Mouse (Mus musculus) spleen, postnatal 36 days (tissue): ENCODE measurements at regions not wholly inside any gene's neighbourhood (a gene's known extent, or its start where the extent isn't known, plus 50 kb on each side); places are given as distances from the start of the nearest gene placed in this dataset.

Experiments
- DNase-seq, 2 experiments: peaks; one replicate each; pipeline ENCODE4 v3.0.0; 2022; ENCODE audit warnings: low spot score in 2 of 2, mixed read lengths in 1 of 2

- DNase-seq = no peak
These were observed 568.5 kb downstream of the Btbd3 start for GRCm38 (mm10) chr2:138824873-138825272.

DNA sequence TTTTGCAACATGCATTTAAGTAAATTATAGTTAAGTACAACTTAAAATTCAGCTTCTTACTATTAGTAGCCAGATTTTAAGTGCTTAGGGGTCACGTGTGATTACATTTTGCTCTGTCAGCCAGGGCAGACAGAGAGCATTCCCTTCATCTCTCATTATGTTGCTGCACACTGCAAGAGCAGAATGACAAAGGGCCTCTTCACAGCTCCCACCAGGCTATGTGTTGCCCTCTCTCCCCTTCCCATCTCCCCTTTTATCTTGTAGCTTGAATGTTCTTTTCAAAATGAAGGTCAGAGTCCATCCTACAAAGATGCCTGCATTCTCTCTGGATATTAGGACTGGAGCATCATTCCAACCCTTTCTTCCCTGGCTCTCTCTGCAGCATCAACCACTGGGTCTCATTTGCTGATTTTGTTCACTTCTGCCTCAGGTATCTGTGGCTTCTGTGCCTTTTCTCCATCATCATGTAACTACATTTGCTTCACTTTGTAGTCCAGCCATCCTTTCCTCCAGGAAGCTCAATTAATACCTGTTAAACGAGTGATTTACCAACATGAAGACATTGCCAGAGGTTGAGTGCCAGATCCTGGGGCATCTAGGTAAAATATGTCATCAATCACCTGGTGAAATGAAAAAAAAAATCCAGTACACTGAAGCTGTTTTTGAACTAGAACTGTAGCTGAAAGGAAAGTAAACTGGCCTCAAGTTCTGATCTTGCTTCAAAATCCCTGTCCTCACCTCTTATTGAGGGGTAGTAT lies 571.6 kb downstream of the Btbd3 start:
- DNase-seq = no peak

DNA sequence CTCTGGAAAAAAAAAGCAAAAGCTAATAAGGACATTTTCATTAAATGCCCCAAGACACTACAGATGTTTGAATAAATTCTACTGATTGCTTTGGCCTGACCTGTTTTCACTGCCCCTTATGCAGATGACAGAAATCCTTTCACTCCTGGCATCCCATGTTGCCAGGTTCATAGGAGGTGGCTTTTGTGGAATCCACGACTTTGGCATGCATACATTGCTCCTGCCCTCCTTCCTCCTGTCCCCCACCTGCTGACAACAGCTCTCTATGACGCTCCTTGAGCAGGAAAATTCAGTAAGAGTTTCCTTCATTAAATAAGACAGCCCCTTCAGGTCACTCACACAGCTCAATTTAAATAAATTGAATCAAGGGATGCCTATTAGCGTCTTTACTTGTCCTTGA lies 582.5 kb downstream of the Btbd3 start:
- no peak for DNase-seq

GRCm38 (mm10) chr2:138859121-138859520 lies 602.8 kb downstream of the Btbd3 start:
- DNase-seq = no peak

DNA sequence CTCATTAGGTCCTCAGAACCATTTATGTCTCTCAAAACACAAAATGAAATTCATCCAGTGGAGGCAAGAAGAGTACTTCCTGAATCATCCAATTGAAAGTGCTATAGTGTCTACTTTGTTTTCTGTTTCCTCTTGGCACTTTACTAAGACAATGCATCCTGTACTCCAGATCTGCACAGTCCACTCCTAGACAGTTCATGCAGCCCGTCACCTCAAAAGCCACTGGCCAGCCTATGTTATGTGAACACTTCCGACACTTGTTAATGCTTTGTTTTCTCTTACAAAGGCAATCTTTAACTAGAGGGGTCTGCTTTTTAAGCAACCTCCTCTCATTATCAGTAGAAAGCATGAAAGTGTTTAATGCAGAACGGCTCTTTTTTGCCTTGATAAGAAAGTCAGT lies 597.1 kb upstream of the Sptlc3 start:
- no peak for DNase-seq

DNA sequence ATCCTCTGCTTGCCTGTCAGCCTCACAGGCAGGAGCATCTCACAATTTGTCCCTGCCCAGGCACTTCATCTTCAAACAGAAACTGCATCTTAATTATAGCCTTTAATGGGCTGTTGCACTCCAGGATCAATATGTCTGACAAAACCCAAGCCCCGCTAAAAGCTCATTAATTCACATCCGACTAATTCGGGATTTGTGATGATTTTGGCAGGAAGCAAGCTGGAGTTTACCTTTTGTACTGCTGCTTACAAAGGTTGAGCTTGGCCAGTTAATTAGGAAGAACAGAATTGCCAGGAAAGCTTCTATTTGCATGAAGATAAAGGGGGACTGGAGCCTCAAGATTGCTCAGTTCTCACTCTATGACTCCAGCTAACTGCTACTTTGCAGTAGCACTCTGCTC lies 596.6 kb upstream of the Sptlc3 start:
- no peak for DNase-seq

GRCm38 (mm10) chr2:138937165-138937564 lies 556.5 kb upstream of the Sptlc3 start:
- DNase-seq = no peak

DNA sequence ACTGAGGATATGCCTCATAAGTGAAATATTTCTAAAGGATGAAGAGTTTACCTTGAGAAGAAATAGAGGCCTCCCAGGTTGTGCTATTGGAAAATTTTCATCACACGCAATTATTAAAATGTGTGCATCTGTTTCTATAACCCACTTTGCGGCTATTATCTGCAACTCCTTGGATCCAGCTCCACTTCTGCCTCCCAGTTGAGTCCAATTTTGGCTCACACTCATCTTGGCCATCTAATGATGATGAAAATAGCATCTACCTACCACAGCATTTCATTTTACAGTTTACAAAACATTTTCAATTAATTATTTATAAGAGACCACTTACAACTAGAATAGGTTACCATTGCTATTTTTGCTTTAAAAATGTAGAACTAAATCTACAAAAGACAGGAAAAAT lies 554.3 kb upstream of the Sptlc3 start:
- DNase-seq = no peak

DNA sequence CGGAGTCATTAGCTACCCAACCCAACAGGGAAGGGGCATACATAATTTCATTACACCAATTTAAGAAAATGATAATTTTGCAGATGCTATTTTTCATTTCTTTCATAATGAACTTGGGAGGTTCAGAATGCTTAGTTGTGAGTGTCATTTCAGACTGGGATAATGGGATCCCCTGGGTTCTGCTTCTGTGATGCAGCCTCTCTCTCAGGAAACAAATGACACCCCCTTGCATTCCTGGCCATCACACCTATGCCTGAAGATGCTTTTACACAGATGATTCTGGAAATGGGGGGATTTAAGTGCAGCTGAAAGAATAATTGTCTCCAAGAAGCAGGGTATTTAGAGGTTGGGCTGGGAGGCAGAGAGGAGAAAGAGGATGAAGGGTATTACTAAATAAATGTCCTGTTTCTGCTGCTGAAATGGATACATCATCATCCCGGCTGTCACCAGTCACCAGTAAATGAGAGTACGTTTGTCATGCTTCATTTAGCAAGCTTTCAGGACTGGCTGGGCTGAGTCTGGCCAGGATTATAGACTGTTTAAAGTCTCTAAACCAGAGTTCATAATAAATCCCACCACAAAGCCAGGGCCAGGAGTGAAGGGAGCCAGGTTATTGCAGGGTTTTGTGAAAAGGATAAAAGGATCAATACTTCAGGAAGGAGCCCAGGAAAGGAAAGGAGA lies 527.5 kb upstream of the Sptlc3 start:
- no peak for DNase-seq

DNA sequence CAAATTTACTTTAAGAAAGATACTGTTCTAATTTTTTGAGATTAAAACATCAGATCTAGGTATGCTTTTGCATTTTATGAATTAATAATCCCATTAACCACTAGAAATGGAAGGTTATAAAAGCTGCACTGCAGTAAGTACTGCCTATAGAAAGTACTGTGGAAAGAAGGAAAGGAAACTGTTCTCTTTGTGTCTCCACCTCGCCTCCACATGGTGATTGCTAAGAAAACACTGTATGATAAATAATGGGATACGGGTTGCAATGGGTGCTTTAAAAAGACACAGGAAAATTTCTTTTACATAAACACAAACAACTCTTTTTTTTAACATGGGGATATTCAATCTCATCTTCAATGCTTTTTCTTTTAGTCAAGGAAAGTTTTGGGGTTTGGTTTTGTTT lies 519.2 kb upstream of the Sptlc3 start:
- DNase-seq = no peak

- no peak for DNase-seq
These were observed 503.7 kb upstream of the Sptlc3 start for GRCm38 (mm10) chr2:138990031-138990430.

GRCm38 (mm10) chr2:139032105-139032812 lies 461.5 kb upstream of the Sptlc3 start:
- DNase-seq = no peak

DNA sequence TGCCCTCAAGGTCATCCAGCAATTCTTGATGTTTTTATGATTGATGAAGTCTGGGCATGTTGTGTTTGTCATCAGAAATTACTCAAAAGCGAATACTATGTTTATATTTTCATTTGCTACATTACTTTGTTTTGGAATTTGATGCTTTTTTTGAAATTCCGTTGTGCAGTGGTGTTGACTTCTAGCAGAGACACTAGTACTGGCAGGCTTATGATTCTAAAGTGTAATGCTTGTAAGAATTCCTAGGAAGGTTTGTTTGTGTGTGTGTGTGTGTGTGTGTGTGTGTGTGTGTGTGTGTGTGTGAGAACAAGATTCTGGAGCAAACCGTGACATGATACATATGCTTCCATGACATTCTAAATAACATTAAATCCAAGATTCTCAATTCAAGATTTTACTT lies 458.9 kb upstream of the Sptlc3 start:
- DNase-seq = no peak

DNA sequence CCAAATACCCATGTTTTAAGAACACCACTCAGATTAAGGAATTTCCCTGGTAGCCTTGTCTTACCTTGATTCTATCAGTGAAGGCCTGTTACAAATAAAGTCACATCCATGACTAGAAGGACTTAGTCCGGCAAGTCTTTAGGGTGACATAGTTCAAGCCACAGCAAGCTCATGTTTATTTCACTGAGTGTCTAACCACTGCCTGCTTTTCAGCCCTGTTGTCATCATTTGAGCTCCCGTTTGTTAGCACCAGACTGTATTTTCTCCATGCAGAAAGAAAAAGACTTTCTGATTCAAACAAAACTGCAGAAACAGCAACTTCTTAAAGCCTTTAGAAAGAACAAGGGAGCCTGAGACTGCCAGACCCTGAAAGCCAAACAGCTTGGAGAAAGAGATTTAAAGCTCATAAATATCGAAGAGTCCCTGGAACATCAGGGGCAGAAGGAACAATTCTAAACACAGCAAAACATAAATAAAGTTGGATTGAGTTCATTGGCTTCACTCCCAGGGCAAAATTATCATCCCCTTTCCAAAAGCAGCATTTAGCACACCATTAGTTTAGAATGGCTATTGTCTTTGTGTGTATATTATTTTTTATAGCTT lies 451.9 kb upstream of the Sptlc3 start:
- no peak for DNase-seq

DNA sequence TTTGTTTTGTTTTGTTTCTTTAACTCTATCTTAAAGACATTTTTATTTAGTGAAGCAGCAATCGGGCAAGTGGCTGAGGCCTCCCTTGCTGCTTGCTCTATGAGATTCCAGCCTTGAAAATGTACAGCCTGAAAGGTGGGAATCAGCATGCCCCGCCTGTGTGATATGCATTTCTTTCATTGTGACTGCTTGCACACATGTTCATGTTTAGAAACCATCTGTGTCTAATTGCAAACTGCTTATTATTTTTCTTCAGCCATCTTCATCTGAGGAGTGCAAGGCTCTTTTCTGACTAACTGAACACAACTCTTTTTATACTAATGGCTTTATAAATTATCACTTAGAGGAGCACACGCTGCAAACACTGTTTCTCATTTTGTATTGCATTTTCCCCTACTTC lies 449.0 kb upstream of the Sptlc3 start:
- no peak for DNase-seq

DNA sequence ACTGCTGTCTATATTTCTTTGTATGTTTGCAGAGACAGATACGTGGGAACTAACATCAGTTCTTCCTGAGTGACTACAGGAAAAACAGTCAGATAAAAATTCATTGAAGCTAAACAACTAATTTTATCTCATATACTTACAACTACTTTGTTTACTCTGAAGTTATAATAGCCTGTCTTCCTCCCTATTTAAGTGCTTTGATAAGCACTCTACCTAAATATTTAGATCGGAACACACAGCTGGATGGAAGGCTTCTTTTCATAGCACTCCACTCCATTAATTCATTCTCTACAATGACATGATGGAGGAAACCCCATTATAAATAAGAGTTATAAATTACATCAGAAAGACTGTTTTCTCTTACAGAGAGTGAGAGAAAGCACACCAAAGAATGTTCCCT lies 438.5 kb upstream of the Sptlc3 start:
- DNase-seq = no peak

DNA sequence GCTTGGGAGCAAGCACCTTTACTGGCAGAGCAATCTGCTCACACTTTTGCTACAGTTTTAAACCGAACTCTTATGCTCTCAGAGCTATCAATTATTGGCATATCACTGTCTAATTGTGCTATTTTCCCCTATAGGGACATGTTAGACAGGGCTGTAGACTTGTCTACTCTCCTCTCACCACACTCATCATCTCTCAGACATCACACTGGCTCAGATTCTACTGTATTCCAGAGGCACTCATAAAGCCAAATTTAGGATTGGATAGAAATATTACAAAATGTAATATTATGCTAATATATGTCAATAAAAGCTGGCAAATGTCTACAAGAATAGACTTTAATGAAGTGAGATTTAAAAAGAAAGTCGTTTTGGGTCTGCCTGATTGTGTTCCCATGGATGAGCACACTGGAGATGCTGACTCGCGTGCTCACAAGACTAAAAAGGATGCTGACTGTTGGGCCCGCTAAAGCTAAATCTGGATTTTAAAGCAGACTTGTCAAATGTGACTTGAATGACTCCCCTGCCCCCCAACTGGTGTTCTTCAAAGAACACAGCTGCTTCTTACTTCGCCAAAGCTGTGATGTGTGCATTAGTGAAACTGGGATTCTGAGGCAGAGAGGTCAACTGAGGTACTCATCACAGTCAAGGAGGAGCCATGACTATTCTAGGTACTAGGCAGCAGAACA lies 424.3 kb upstream of the Sptlc3 start:
- DNase-seq = no peak

DNA sequence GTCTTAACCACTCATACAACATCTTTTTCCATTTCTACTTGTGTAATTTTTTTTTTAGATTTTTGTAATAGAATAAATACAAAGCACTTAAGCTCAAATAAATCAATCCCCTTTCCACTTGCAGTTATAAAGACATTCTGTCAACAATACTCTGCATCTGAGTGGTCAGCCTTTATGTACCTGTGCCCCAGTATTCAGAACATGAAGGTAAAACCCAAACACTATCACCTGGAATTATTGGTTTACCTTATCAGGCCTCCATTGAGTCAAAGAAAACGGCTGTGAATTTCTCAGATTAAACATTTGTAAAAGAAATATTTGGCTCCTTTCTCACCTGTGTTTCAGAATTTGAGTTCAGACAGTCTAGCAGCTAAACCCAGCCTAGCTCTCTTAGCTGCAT lies 422.0 kb upstream of the Sptlc3 start:
- DNase-seq = no peak

GRCm38 (mm10) chr2:139093487-139094066 lies 400.1 kb upstream of the Sptlc3 start:
- no peak for DNase-seq

GRCm38 (mm10) chr2:139111669-139112068 lies 382.0 kb upstream of the Sptlc3 start:
- DNase-seq = no peak

- no peak for DNase-seq
These were observed 379.2 kb upstream of the Sptlc3 start for GRCm38 (mm10) chr2:139114523-139114922.

- DNase-seq = no peak
These were observed 372.8 kb upstream of the Sptlc3 start for GRCm38 (mm10) chr2:139120905-139121304.
